Mouse (Mus musculus) midbrain, embryonic 14.5 days (tissue): ENCODE measurements at regions not wholly inside any gene's neighbourhood (a gene's known extent, or its start where the extent isn't known, plus 50 kb on each side); places are given as distances from the start of the nearest gene placed in this dataset.

Experiments used
- ATAC-seq: fragments of 200-750 bp; cut with Nextera tagmentation; 2 replicates; pipeline ENCODE4 v1.8.0; 2017; ENCODE audit warnings: moderate number of reproducible peaks, moderate library complexity; ENCODE audit not compliant: low FRiP score, low TSS enrichment
- DNase-seq: peaks from one replicate; pipeline ENCODE4 v3.0.0-alpha.2; 2015
- H3K27ac ChIP-seq: fragments of 300-500 bp; sonication (generic); replicated peaks from 2 replicates; pipeline ENCODE4 v1.5.1; 2014; ENCODE audit warnings: mild to moderate bottlenecking, low read depth, low read length, moderate library complexity
- H3K27me3 ChIP-seq: fragments of 300-500 bp; sonication (generic); 2 replicates; pipeline ENCODE4 v1.6.1; 2014; ENCODE audit warnings: low read length, control low read depth, mixed read lengths; ENCODE audit not compliant: control insufficient read depth, insufficient read depth
- H3K36me3 ChIP-seq: fragments of 300-500 bp; sonication (generic); 2 replicates; pipeline ENCODE4 v1.6.1; 2014; ENCODE audit warnings: low read length, control low read depth; ENCODE audit not compliant: control insufficient read depth, insufficient read depth
- H3K4me1 ChIP-seq: fragments of 300-500 bp; sonication (generic); 2 replicates; pipeline ENCODE4 v1.6.1; 2014; ENCODE audit warnings: mild to moderate bottlenecking, antibody characterized with exemption, low read length, control low read depth; ENCODE audit not compliant: control insufficient read depth, insufficient read depth
- H3K4me2 ChIP-seq: fragments of 300-500 bp; sonication (generic); 2 replicates; pipeline ENCODE4 v1.6.1; 2014; ENCODE audit warnings: mild to moderate bottlenecking, low read length, moderate library complexity
- H3K4me3 ChIP-seq: fragments of 300-500 bp; sonication (generic); replicated peaks from 2 replicates; pipeline ENCODE4 v1.5.1; 2014; ENCODE audit warnings: low read depth, low read length
- H3K9ac ChIP-seq: fragments of 300-500 bp; sonication (generic); replicated peaks from 2 replicates; pipeline ENCODE4 v1.6.1; 2014; ENCODE audit warnings: mild to moderate bottlenecking, low read length, moderate library complexity
- H3K9me3 ChIP-seq: fragments of 300-500 bp; sonication (generic); 2 replicates; pipeline ENCODE4 v1.6.1; 2016; ENCODE audit warnings: low read length, control low read depth, mixed read lengths; ENCODE audit not compliant: control insufficient read depth
- WGBS: fragments of 180-500 bp; shearing (Covaris S2); extraction: QIAGEN DNeasy Blood & Tissue Kit; methylation state at CpG from one replicate; pipeline ENCODE4 v1.1.7; 2014; 5-methylcytosine and 5-hydroxymethylcytosine counted together

GRCm38 (mm10) chr13:101095057-101095831 is 262.0 kb upstream of the Slc30a5 start:
- ATAC-seq (peak; percentile 37; the same call in 1 of the 2 replicates), DNase-seq (no peak)
- no peaks in the 10 kb centered on the region for H3K27me3 ChIP-seq
- H3K4me2 ChIP-seq, result no peak overlapping the region
- no peak overlapping the region for H3K27ac ChIP-seq
- H3K4me1 ChIP-seq, result no peaks in the 10 kb centered on the region
- H3K9me3 ChIP-seq, result no peaks in the 10 kb centered on the region
- no peaks in the 10 kb centered on the region for H3K36me3 ChIP-seq
- H3K9ac ChIP-seq, result no peak overlapping the region
- H3K4me3 ChIP-seq, result no peak overlapping the region
- 89% methylated on average over 6 of the region's 6 CpGs for WGBS

GRCm38 (mm10) chr13:101092743-101093131 is 259.5 kb upstream of the Slc30a5 start:
- no peak overlapping the region for H3K27ac ChIP-seq
- 91% methylated on average over 10 of the region's 10 CpGs for WGBS
- no peaks in the 10 kb centered on the region for H3K9me3 ChIP-seq
- H3K4me1 ChIP-seq, result no peaks in the 10 kb centered on the region
- DNase-seq, result no peak
- ATAC-seq, result no peak
- no peak overlapping the region for H3K4me2 ChIP-seq
- no peak overlapping the region for H3K9ac ChIP-seq
- no peak overlapping the region for H3K4me3 ChIP-seq
- no peaks in the 10 kb centered on the region for H3K36me3 ChIP-seq
- H3K27me3 ChIP-seq, result no peaks in the 10 kb centered on the region

- H3K9ac ChIP-seq, result no peak overlapping the region
- WGBS, result 74% methylated on average over 18 of the region's 18 CpGs
- H3K4me3 ChIP-seq, result no peak overlapping the region
- H3K4me2 ChIP-seq, result no peak overlapping the region
- DNase-seq (peak; percentile 68), ATAC-seq (no peak)
- no peaks in the 10 kb centered on the region for H3K4me1 ChIP-seq
- H3K36me3 ChIP-seq, result no peaks in the 10 kb centered on the region
- H3K27ac ChIP-seq, result no peak overlapping the region
- no peaks in the 10 kb centered on the region for H3K27me3 ChIP-seq
- H3K9me3 ChIP-seq, result no peaks in the 10 kb centered on the region
Measured at GRCm38 (mm10) chr13:101092033-101092742, 259.0 kb upstream of the Slc30a5 start.

- H3K27me3 ChIP-seq, result no peaks in the 10 kb centered on the region
- H3K4me2 ChIP-seq, result no peak overlapping the region
- no peaks in the 10 kb centered on the region for H3K9me3 ChIP-seq
- no peaks in the 10 kb centered on the region for H3K36me3 ChIP-seq
- no peaks in the 10 kb centered on the region for H3K4me1 ChIP-seq
- no peak overlapping the region for H3K4me3 ChIP-seq
- DNase-seq (no peak), ATAC-seq (no peak)
- no peak overlapping the region for H3K9ac ChIP-seq
- no peak overlapping the region for H3K27ac ChIP-seq
Measured at GRCm38 (mm10) chr13:101085182-101085581, 252.0 kb upstream of the Slc30a5 start.

- no peak for DNase-seq
- H3K4me3 ChIP-seq, result no peak overlapping the region
- ATAC-seq, result no peak
- H3K9ac ChIP-seq, result no peak overlapping the region
- 93% methylated on average over 5 of the region's 5 CpGs for WGBS
- H3K27ac ChIP-seq, result no peak overlapping the region
- H3K27me3 ChIP-seq, result no peaks in the 10 kb centered on the region
- H3K9me3 ChIP-seq, result no peaks in the 10 kb centered on the region
- H3K4me1 ChIP-seq, result no peaks in the 10 kb centered on the region
- H3K36me3 ChIP-seq, result no peaks in the 10 kb centered on the region
- no peak overlapping the region for H3K4me2 ChIP-seq
Measured at GRCm38 (mm10) chr13:101084193-101084592, 251.0 kb upstream of the Slc30a5 start.

- Histone ChIP-seq H3K27me3 (no peaks in the 10 kb centered on the region), H3K9me3 (no peaks in the 10 kb centered on the region), H3K4me2 (no peak overlapping the region), H3K4me1 (no peaks in the 10 kb centered on the region), H3K4me3 (no peak overlapping the region), H3K9ac (no peak overlapping the region), H3K36me3 (no peaks in the 10 kb centered on the region), H3K27ac (no peak overlapping the region)
- ATAC-seq (no peak), DNase-seq (no peak)
- 70% methylated on average over 1 of the region's 1 CpGs for WGBS
Measured at GRCm38 (mm10) chr13:101083416-101083815, 250.2 kb upstream of the Slc30a5 start.

- H3K36me3 ChIP-seq, result no peaks in the 10 kb centered on the region
Measured at GRCm38 (mm10) chr13:101068489-101068888, 235.3 kb upstream of the Slc30a5 start.

GRCm38 (mm10) chr13:101062582-101062981 is 229.4 kb upstream of the Slc30a5 start:
- Histone ChIP-seq H3K4me3 (no peak overlapping the region), H3K9ac (no peak overlapping the region), H3K27me3 (no peaks in the 10 kb centered on the region), H3K4me1 (peaks cover 14% of the 10 kb centered on the region; the same call in 1 of the 2 replicates), H3K9me3 (no peaks in the 10 kb centered on the region), H3K27ac (0 out of 2 replicates have a peak overlapping the region, but pooled peaks have one; percentile 20), H3K36me3 (no peaks in the 10 kb centered on the region), H3K4me2 (no peak overlapping the region)
- peak; percentile 53 for DNase-seq
- 26% methylated on average over 8 of the region's 8 CpGs for WGBS
- ATAC-seq, result no peak

More at GRCm38 (mm10) chr13:101068489-101068888, 235.3 kb upstream of the Slc30a5 start:
- 68% methylated on average over 6 of the region's 6 CpGs for WGBS
- Histone ChIP-seq H3K9ac (no peak overlapping the region), H3K9me3 (no peaks in the 10 kb centered on the region), H3K4me3 (no peak overlapping the region), H3K4me1 (no peaks in the 10 kb centered on the region), H3K27me3 (no peaks in the 10 kb centered on the region), H3K4me2 (no peak overlapping the region), H3K27ac (no peak overlapping the region)
- DNase-seq, result peak; percentile 63
- ATAC-seq, result peak; percentile 24; the same call in 1 of the 2 replicates
